Mouse (Mus musculus) kidney, adult 2 months (tissue): ENCODE measurements around the gene Psmg4.

ENCODE experiments used
- CTCF ChIP-seq: fragments of 200-500 bp; conservative IDR thresholded peaks from 2 replicates; pipeline ENCODE4 v1.5.1; 2011; ENCODE audit warnings: low read depth, mild to moderate bottlenecking, control low read depth, low read length, moderate library complexity, mixed read lengths; ENCODE audit not compliant: insufficient read depth, insufficient read length
- POLR2A ChIP-seq: fragments of 200-500 bp; IDR thresholded peaks from one replicate; pipeline ENCODE4 v1.6.1; 2011; ENCODE audit warnings: low read depth, low read length, control low read depth

- TF ChIP-seq CTCF (no peak), POLR2A (no peak)
Observed at GRCm38 (mm10) chr13:34129485-34130225, 33.1 kb upstream of the Psmg4 start.
